Mouse (Mus musculus): ENCODE results near the gene Rab6b. TPM values are rescaled to one million over a fixed set of nuclear protein-coding genes. Genes with fewer than 3 reads are reported as not detected.
A peak's percentile ranks its signal among the peaks of the same experiment; 100 is the strongest.

Gene Rab6b
- total RNA-seq, 2 experiments from 2014 or later = 0.04 to 0.64 TPM

- no peak for ATAC-seq (replicated peaks; ENCODE audit: poor library complexity)
Observed at GRCm38 (mm10) chr9:103093681-103094080, 17.9 kb upstream of the Rab6b start.

DNA sequence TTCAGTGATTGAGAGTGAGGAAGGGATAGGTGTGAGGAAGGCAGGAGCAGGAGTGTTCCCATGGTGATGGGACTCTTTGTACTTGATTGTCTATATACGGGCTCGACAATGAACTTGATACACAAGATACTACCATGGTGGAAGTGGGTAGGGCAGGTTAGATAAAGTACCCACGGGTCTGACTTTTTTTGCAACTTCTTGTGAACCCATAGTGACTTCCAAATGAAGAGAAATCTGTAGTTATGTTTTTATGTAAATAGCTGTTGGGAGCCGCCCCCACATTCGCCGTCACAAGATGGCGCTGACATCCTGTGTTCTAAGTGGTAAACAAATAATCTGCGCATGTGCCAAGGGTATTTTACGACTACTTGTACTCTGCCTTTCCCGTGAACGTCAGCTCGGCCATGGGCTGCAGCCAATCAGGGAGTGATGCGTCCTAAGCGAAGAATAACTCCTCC lies 3.2 kb upstream of the Rab6b start:
- peak; percentile 35; the same call in 1 of the 2 replicates for ATAC-seq (replicated peaks; ENCODE audit: poor library complexity)

DNA sequence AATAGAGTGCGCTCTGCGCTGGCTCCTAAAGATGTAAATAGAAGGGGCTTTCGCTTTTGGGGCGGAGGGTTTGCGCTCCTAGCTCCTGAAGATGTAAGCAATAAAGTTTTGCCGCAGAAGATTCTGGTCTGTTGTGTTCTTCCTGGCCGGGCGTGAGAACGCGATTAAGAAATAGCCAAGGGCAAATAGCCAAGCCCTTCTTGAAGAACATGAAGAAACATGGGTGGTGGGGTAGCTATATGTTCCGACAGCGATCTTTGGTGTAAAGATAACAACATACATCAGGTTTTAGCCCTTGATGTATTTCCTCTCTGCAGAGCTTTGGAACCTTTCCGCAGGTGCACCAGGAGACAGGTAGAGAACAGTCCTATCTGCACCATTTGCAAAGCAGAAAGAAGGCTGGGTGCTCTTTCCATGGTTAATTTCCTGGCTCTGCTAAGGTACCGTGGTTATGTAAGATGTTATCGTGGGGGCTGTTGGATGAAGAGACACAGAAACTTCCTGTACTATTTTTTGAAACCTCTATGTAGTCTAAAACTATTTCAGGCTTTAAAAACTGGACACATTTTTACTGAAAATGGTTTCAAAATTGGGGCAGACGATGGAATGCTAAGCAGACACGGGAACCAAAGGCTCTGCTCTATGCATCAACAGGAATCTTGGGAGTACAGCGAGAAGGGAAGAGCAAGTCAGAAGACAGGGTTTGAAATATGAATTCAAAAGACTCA lies 2.5 kb upstream of the Rab6b start:
- no peak for ATAC-seq (replicated peaks; ENCODE audit: poor library complexity)

GRCm38 (mm10) chr9:103109911-103110310 lies 1.7 kb upstream of the Rab6b start:
- no peak for ATAC-seq (replicated peaks; ENCODE audit: poor library complexity)

DNA sequence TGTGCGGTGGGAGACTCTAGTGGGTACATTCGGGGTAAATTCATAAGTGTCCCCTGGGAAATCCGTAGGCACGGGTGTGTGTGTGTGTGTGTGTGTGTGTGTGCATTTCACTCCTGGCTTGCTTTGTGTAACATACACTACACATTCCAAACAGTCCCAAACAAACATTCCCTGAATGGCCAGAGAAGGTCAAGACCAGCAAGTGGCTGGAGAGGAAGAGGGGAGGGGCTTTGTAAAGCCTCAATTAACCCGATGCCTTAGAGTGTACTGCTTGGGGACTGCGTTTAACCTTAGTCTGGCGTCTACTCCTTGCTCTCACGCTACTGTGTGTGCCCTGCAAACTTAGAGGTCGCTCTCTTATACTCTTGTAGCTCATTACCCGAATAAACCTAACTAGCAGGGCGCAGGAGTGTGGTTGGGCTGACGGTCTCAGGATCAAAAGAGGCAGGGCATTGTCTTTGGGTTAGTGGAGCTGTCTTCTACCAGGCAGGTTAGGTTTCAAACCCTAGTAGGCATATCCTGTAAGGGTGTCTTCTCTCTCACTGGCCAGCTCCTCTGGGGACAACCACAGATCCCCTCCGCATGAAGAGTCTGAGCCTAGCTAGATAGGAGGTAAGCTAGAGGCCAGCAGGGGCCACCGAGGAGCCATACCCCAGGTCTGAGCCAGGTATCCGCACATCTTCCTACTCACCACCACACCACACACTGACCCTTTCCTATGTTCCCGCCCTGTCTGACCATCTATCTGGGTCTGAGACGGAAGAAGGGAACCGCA lies 673 bp upstream of the Rab6b start:
- no peak for ATAC-seq (replicated peaks; ENCODE audit: poor library complexity)

DNA sequence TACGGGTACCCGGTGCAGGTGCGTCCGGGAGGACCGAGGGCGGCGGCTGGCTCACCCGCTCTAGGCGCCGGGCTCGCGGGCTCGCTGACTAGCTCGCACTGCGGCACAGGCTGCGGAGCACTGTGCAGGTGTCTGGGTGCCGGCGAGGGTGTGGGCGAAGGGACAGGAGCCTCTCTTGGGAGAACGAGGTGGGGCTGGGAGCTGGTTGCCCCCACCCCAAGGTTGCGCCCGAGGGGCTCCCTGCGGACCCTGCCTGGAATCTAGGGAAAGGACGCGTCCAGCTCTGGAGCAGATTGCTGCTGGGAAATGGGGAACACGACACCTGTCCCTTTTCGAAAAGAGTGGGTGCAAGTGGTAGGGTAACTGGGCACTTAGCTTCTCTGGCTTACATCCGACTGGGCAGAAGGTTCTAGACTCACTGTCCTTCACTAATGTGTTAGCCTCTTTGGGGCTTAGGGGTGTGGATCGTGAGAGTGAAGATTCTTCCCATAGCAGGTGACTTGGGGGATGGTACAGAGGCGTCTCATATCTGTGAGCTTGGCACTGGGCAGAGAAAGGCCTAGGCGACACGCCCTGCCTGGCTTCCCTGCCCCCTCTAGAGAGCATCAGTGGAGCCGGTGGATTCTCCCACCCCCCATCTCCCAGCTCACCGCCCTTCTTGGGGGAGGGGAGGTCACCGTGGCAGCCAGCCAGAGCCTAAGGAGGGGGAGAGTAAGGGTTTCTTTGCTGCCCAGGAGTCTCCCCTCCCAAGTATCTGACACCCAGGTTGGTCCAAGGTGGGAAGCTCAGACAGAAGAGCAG lies 1.1 kb downstream of the Rab6b start:
- ATAC-seq (replicated peaks; ENCODE audit: poor library complexity) = 0 out of 2 replicates have a peak, but pooled peaks have one; percentile 27

- ATAC-seq (replicated peaks; ENCODE audit: poor library complexity) = no peak
Observed at GRCm38 (mm10) chr9:103113351-103113750, 1.8 kb downstream of the Rab6b start.

GRCm38 (mm10) chr9:103114326-103114725 lies 2.7 kb downstream of the Rab6b start:
- no peak for ATAC-seq (replicated peaks; ENCODE audit: poor library complexity)

- no peak for ATAC-seq (replicated peaks; ENCODE audit: poor library complexity)
Observed at GRCm38 (mm10) chr9:103114901-103115300, 3.3 kb downstream of the Rab6b start.

GRCm38 (mm10) chr9:103116941-103117340 lies 5.4 kb downstream of the Rab6b start:
- no peak for ATAC-seq (replicated peaks; ENCODE audit: poor library complexity)

DNA sequence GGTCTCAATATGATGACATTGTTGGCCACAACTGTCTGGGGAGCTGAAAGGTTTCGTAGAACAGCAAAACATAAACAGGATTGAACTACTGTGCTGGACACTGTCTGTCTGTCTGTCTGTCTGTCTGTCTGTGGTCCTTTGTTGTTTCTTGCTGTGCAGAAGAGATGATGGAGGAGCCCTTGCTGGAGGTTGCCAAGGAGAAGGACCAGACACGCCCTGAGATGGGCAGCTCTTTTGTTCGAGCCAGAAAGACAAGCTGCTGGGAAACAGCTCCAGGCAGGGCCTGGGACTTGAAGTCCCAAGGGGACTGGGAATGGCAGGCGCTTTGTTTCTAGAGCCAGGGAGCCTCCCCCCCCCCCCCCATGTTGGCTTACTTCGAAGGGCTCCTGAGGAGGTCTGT lies 5.9 kb downstream of the Rab6b start:
- no peak for ATAC-seq (replicated peaks; ENCODE audit: poor library complexity)

GRCm38 (mm10) chr9:103117951-103118350 lies 6.4 kb downstream of the Rab6b start:
- ATAC-seq (replicated peaks; ENCODE audit: poor library complexity) = no peak

DNA sequence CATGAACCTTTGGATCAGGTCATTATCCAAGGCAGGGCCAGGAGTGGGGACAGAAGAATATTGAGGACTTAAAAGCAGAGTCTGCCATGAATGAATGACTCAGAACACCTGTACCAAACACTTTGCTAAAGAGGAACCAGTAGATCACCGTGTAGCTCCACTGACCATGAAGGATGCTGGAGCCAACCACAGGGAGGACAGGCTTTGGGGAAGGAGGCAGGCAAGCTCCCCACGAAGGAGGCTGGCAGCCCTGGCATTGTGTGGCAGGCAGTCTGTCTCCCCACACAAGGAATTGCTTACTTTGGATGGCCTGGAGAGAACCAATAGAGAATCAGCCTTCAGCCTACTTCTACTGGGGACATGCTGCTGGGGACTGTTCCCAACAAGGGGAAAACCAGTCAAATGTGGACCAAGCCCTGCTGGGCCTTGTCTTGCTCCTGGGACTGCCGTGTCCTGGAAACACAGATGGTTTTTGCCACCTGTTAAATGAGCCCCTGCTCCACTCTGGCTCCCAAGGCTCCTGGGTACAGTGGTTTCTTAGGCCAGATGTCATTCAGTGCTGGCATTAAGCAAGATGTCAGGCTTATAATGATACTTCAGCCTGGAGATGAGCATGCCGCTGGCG lies 7.2 kb downstream of the Rab6b start:
- no peak for ATAC-seq (replicated peaks; ENCODE audit: poor library complexity)

DNA sequence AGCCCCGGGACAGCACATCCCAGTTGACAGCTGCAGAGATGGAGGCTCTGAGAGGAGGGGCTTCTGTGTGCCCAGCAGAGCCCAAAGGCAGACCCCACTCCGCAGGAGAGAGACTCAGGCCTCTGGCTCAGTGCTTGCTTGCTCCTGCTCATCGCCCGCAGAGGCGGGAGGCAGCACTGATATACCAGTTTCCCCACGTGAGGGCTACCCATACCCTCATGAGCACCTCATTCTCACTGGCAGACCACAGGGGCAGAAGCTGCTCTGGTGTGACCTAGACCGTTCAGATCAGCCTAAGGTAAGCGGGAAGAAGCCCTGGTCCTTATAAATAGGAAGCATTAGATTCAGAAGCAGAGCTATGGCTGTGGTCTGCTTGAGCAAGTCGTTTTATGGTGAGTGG lies 8.2 kb downstream of the Rab6b start:
- no peak for ATAC-seq (replicated peaks; ENCODE audit: poor library complexity)

GRCm38 (mm10) chr9:103120231-103120630 lies 8.6 kb downstream of the Rab6b start:
- ATAC-seq (replicated peaks; ENCODE audit: poor library complexity) = peak; percentile 49

GRCm38 (mm10) chr9:103121546-103121945 lies 10.0 kb downstream of the Rab6b start:
- ATAC-seq (replicated peaks; ENCODE audit: poor library complexity) = no peak

DNA sequence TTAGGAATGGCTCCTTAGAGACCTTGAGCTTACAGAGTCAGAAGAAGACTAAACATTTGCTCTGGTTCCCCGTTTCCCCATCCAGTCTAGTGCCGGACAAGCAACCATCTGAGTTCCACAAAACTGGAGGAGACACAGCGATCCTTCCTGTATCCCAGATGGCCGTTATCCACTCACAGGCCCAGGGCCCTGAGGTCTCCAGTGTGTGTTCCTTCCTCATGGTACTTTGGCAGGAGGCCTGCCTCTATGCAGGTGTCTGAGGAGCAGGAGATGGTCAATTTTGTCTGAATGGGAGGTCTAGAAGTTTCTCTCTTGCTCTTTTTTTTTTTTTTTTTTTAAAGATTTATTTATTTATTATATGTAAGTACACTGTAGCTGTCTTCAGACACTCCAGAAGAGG lies 13.2 kb downstream of the Rab6b start:
- ATAC-seq (replicated peaks; ENCODE audit: poor library complexity) = no peak

DNA sequence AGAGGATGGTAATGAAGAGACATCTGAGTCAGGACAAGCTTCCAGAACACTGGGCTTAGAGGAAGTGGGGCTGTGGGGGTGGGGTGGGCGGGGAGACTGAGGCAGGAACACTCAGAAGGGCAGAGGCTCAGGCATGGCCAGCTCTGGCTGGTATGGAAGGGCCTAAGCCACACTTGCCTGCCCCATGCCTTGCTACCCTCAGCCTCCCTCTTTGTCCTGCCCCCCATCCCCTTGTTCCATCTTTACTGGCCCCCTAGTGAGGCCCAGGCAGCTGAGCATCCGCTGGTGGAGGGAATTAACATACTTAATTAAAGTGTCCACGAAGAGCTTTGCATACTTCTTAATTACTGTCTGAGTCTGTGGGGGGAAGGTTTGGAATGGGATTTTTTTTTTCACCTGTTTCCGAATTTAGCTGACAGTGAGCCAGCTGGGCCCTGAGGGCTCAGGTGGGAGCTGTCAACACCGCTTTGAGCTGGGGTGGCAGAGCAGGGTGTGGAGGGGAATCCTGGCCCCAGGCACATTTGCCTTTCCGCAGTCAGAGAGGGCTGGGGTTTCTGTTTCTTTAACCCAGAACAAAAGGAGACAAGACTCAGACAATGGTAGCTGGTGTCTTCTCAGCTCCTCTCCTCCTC lies 22.0 kb downstream of the Rab6b start:
- ATAC-seq (replicated peaks; ENCODE audit: poor library complexity) = no peak

GRCm38 (mm10) chr9:103134450-103135030 lies 23.0 kb downstream of the Rab6b start:
- ATAC-seq (replicated peaks; ENCODE audit: poor library complexity) = no peak

GRCm38 (mm10) chr9:103139481-103139880 lies 27.9 kb downstream of the Rab6b start:
- no peak for ATAC-seq (replicated peaks; ENCODE audit: poor library complexity)
